21 mouse cellular contexts compared by ENCODE assay signal in the genomic region with DNA sequence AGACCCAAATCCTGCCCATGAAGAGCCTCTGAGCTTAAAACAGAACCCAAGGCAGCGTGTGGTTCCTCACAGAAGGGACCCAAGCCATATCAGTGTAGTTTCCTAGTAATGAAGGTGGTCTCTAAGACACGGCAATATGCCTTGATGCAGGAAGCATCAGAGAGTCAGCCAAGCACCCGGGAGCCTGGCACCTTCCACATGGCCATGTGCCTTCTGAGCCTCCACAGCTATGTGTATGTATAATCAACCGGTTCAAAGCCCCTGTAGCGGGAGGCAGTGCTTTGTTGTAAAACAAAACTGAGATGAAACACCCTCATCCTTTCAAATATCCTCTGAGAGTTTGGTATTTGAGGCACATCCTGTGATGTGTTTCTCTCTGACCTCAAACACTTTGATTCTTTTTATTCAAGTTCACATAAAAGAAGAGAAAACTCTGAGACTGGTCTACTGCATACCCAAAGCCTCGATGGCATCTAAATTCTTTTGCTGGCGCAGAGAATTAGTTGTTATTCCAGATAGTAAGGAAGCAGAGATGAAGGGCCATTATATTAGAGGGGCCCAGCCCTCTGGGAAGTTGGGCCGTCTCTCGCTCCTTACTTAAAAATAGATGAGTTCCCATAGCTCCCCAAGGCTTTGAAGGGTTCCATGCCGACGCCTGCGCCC.
DNase-seq lines count a peak whose midpoint lies in the region; ATAC-seq and TF ChIP-seq lines count a peak whose summit lies in the region.
"Had no signal": no experiment of that assay in that cellular context is flagged by ENCODE, and none has a peak within 500 bp of the region (broad histone marks: within the 10 kb centered on the region; RNA-seq: fewer than 3 reads in every experiment).

No protein-coding gene starts in this region.

- no peak for TF ChIP-seq CTCF in hindbrain, postnatal 0 days (IDR thresholded peaks at IDR 0.05; ENCODE audit: low read depth)

- H3K27me3 ChIP-seq in hindbrain, embryonic 13.5 days: no peaks in the 10 kb centered on the region
- no peaks in the 10 kb centered on the region for H3K27me3 ChIP-seq in hindbrain, postnatal 0 days (ENCODE audit: insufficient read depth, low read length)
- no peaks in the 10 kb centered on the region for H3K27me3 ChIP-seq in neural tube, embryonic 14.5 days (ENCODE audit: control insufficient read depth, insufficient read depth, low read length)
- H3K27me3 ChIP-seq: heart, embryonic 12.5 days had no signal

- WGBS in hindbrain, embryonic 13.5 days: 72% methylated on average over 12 of the region's 12 CpGs
- WGBS in hindbrain, postnatal 0 days: 69% methylated on average over 12 of the region's 12 CpGs
- WGBS in neural tube, embryonic 14.5 days: 69% methylated on average over 12 of the region's 12 CpGs

- H3K4me2 ChIP-seq in hindbrain, embryonic 13.5 days: no peak overlapping the region
- H3K4me2 ChIP-seq in hindbrain, postnatal 0 days (ENCODE audit: low read depth, low read length): no peak overlapping the region
- no peak overlapping the region for H3K4me2 ChIP-seq in neural tube, embryonic 14.5 days (ENCODE audit: low read depth, low read length)
- H3K4me2 ChIP-seq: heart, embryonic 12.5 days had no signal

- no peak overlapping the region for H3K9ac ChIP-seq in hindbrain, embryonic 13.5 days
- H3K9ac ChIP-seq in hindbrain, postnatal 0 days (replicated peaks; ENCODE audit: low read length): no peak overlapping the region
- no peak overlapping the region for H3K9ac ChIP-seq in neural tube, embryonic 14.5 days (replicated peaks; ENCODE audit: low read depth, low read length)
- H3K9ac ChIP-seq: heart, embryonic 12.5 days had no signal

- H3K9me3 ChIP-seq in hindbrain, embryonic 13.5 days: no peaks in the 10 kb centered on the region
- H3K9me3 ChIP-seq in hindbrain, postnatal 0 days (ENCODE audit: low read length): no peaks in the 10 kb centered on the region
- H3K9me3 ChIP-seq in neural tube, embryonic 14.5 days (ENCODE audit: control insufficient read depth, low read length): no peaks in the 10 kb centered on the region
- H3K9me3 ChIP-seq: embryonic facial prominence, embryonic 10.5 days; heart, embryonic 12.5 days had no signal

- no peak for ATAC-seq in hindbrain, embryonic 13.5 days (ENCODE audit: low FRiP score)
- ATAC-seq in hindbrain, postnatal 0 days: no peak
- ATAC-seq in neural tube, embryonic 14.5 days (ENCODE audit: low read depth): no peak
- ATAC-seq: CD4-positive, CD25-positive, alpha-beta regulatory T cell, adult 4 months; forebrain, embryonic 16.5 days had no signal

- intact Hi-C loops in heart, postnatal 25 days (cut with DNase I): no loop called here

- H3K4me3 ChIP-seq in hindbrain, embryonic 13.5 days: no peak overlapping the region
- H3K4me3 ChIP-seq in hindbrain, postnatal 0 days (ENCODE audit: low read length): no peak overlapping the region
- H3K4me3 ChIP-seq in neural tube, embryonic 14.5 days (ENCODE audit: low read depth, low read length): no peak overlapping the region
- H3K4me3 ChIP-seq: embryonic facial prominence, embryonic 10.5 days; gastrocnemius, adult 2 months; heart, embryonic 12.5 days had no signal

- H3K36me3 ChIP-seq in hindbrain, embryonic 13.5 days: no peaks in the 10 kb centered on the region
- no peaks in the 10 kb centered on the region for H3K36me3 ChIP-seq in hindbrain, postnatal 0 days (ENCODE audit: insufficient read depth, low read length)
- H3K36me3 ChIP-seq in neural tube, embryonic 14.5 days (ENCODE audit: control insufficient read depth, insufficient read depth, low read length): no peaks in the 10 kb centered on the region
- H3K36me3 ChIP-seq: embryonic facial prominence, embryonic 10.5 days; G1E; heart, embryonic 12.5 days had no signal

- peaks cover 26% of the 10 kb centered on the region for H3K4me1 ChIP-seq in hindbrain, embryonic 13.5 days (replicated peaks)
- no peaks in the 10 kb centered on the region for H3K4me1 ChIP-seq in hindbrain, postnatal 0 days (ENCODE audit: insufficient read depth, low read length)
- peaks cover 6% of the 10 kb centered on the region; the same call in 1 of the 2 replicates for H3K4me1 ChIP-seq in neural tube, embryonic 14.5 days (ENCODE audit: control insufficient read depth, insufficient read depth, low read length)
- H3K4me1 ChIP-seq: embryonic facial prominence, embryonic 10.5 days; heart, embryonic 12.5 days had no signal

- H3K27ac ChIP-seq in hindbrain, embryonic 13.5 days: peak overlapping the region; percentile 26; the same call in 1 of the 2 replicates
- no peak overlapping the region for H3K27ac ChIP-seq in hindbrain, postnatal 0 days
- H3K27ac ChIP-seq in neural tube, embryonic 14.5 days (ENCODE audit: low read depth, low read length): peak overlapping the region; percentile 1; the same call in 1 of the 2 replicates
- H3K27ac ChIP-seq: embryonic facial prominence, embryonic 10.5 days; gastrocnemius, adult 2 months had no signal

- DNase-seq in cerebellum, postnatal 10 days: peak; percentile 24 to 43
- DNase-seq in cerebellum, postnatal 4 days (ENCODE audit: low spot score in 2 of 2): no peak
- DNase-seq in hindbrain, postnatal 0 days (ENCODE audit: low spot score): no peak
- DNase-seq in neural tube, embryonic 10.5 days (ENCODE audit: extremely low spot score, low spot score): no peak
- DNase-seq in heart, postnatal 25 days (ENCODE audit: low spot score): no peak
- DNase-seq: adrenal gland, adult 8-10 months; adrenal gland, postnatal 36 days; B cell, adult 2 months; cerebellum, adult 11-12 months; cerebellum, adult 9-10 months; cerebellum, postnatal 36 days; gastrocnemius, adult 2 months; gastrocnemius, postnatal 25 days; heart, postnatal 36 days had no signal

Comparison
In these comparisons a context has a peak if more than half of its experiments do, and no peak if none do; other contexts are left out.
1. DNase-seq: peak in cerebellum, postnatal 10 days (2 of 2); none in cerebellum, postnatal 4 days (0 of 2), hindbrain, postnatal 0 days (single experiment), neural tube, embryonic 10.5 days (single experiment) and heart, postnatal 25 days (single experiment).